Mouse (Mus musculus): ENCODE data around the gene Mettl26. TPM values are rescaled to one million over a fixed set of nuclear protein-coding genes. Genes with fewer than 3 reads are reported as not detected.

The Mettl26 gene
- polyA plus RNA-seq, 1 experiment from 2014 or later: 74.5 TPM

GRCm38 (mm10) chr17:25895891-25896290 is 21.0 kb downstream of the Mettl26 start:
- peaks cover 5% of the 10 kb centered on the region for H3K36me3 ChIP-seq (ENCODE audit: control insufficient read depth, insufficient read depth, low read length)
- H3K4me2 ChIP-seq: no peak overlapping the region
- peaks cover 14% of the 10 kb centered on the region for H3K4me1 ChIP-seq (replicated peaks; ENCODE audit: control insufficient read depth, insufficient read depth, low read length)
- H3K27me3 ChIP-seq (replicated peaks; ENCODE audit: control insufficient read depth, insufficient read depth, low read length): no peaks in the 10 kb centered on the region
- no peak overlapping the region for H3K4me3 ChIP-seq (ENCODE audit: low read depth, low read length)
- ATAC-seq (replicated peaks; ENCODE audit: low FRiP score): no peak
- no peaks in the 10 kb centered on the region for H3K9me3 ChIP-seq (ENCODE audit: control insufficient read depth, low read length)
- no peak for DNase-seq (ENCODE audit: low spot score)
- H3K9ac ChIP-seq (ENCODE audit: low read depth, low read length): no peak overlapping the region
- no peak overlapping the region for H3K27ac ChIP-seq (ENCODE audit: low read depth, low read length)
- 73% methylated on average over 12 of the region's 12 CpGs for WGBS

DNA sequence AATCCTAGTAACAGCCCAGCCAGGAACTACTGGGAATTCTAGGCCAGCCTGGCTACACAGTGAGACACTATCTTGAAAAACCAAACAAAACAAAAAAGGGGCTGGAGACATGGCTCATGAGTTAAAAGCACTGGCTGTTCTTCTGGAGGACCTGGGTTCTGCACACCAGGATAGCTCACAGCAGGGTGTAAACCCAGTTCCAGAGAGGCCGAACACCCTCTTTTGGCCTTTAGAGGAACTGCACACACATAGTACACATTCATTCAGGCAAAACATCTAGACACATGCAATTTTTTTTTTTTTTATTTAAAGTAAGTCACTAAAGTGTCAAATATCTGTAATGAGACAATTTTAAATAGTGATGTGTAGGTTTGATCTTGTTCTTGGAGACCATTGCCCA is 25.3 kb downstream of the Mettl26 start:
- ATAC-seq (replicated peaks; ENCODE audit: low FRiP score): no peak
- Histone ChIP-seq H3K27me3 (replicated peaks; ENCODE audit: control insufficient read depth, insufficient read depth, low read length) (no peaks in the 10 kb centered on the region), H3K36me3 (ENCODE audit: control insufficient read depth, insufficient read depth, low read length) (peaks cover 5% of the 10 kb centered on the region), H3K9me3 (ENCODE audit: control insufficient read depth, low read length) (no peaks in the 10 kb centered on the region), H3K4me1 (replicated peaks; ENCODE audit: control insufficient read depth, insufficient read depth, low read length) (peaks cover 11% of the 10 kb centered on the region), H3K9ac (ENCODE audit: low read depth, low read length) (no peak overlapping the region), H3K27ac (ENCODE audit: low read depth, low read length) (no peak overlapping the region), H3K4me2 (no peak overlapping the region), H3K4me3 (ENCODE audit: low read depth, low read length) (no peak overlapping the region)
- 87% methylated on average over 1 of the region's 1 CpGs for WGBS
- DNase-seq (ENCODE audit: low spot score): no peak

DNA sequence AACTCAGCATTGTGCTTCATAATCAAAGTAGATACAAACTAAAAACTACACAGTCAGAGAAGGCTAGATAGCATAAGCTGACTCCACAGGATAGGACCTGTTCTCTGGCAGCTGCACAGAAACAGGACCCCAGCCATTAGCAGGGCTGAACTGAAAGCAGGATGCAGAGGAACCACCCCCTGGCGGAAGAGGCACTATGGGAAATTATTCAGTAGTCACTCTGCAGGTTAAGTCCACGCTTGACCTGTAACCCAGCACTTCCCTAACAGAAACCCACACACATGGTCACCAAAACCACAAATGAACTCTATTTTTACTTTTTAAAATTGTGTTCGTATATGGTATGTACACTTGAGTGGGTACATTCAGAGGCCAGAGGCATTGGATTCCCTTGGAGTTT is 28.2 kb downstream of the Mettl26 start:
- ATAC-seq (replicated peaks; ENCODE audit: low FRiP score) (no peak), DNase-seq (ENCODE audit: low spot score) (no peak)
- Histone ChIP-seq H3K4me1 (replicated peaks; ENCODE audit: control insufficient read depth, insufficient read depth, low read length) (no peaks in the 10 kb centered on the region), H3K27me3 (replicated peaks; ENCODE audit: control insufficient read depth, insufficient read depth, low read length) (no peaks in the 10 kb centered on the region), H3K4me3 (ENCODE audit: low read depth, low read length) (no peak overlapping the region), H3K36me3 (ENCODE audit: control insufficient read depth, insufficient read depth, low read length) (peaks cover 5% of the 10 kb centered on the region), H3K27ac (ENCODE audit: low read depth, low read length) (no peak overlapping the region), H3K9ac (ENCODE audit: low read depth, low read length) (no peak overlapping the region), H3K9me3 (ENCODE audit: control insufficient read depth, low read length) (no peaks in the 10 kb centered on the region), H3K4me2 (no peak overlapping the region)
- WGBS: 73% methylated on average over 3 of the region's 3 CpGs

DNA sequence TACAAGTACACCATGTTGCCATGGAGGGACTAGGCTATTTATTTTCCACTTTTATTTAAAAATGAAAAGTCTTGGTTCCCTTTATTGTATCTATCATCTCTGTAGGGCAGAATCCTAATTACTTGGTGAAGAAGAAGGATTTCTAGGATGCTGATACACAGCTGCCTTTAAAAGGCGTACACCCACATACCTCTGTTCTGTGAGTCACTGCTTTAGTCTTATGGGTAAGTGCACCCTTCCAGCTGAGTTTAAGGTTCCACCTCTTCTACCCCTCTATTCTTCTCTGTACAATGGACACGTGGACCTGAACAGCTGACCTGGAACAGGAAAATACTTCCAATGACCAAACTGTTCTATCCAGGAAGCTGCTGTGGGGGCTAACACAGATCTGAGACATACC is 32.8 kb downstream of the Mettl26 start:
- no peak for ATAC-seq (replicated peaks; ENCODE audit: low FRiP score)
- no peaks in the 10 kb centered on the region for H3K27me3 ChIP-seq (replicated peaks; ENCODE audit: control insufficient read depth, insufficient read depth, low read length)
- H3K9me3 ChIP-seq (ENCODE audit: control insufficient read depth, low read length): no peaks in the 10 kb centered on the region
- no peak for DNase-seq (ENCODE audit: low spot score)
- H3K4me1 ChIP-seq (replicated peaks; ENCODE audit: control insufficient read depth, insufficient read depth, low read length): no peaks in the 10 kb centered on the region
- H3K4me3 ChIP-seq (ENCODE audit: low read depth, low read length): no peak overlapping the region
- no peak overlapping the region for H3K4me2 ChIP-seq
- 85% methylated on average over 2 of the region's 2 CpGs for whole genome bisulfite sequencing
- H3K27ac ChIP-seq (ENCODE audit: low read depth, low read length): no peak overlapping the region
- H3K9ac ChIP-seq (ENCODE audit: low read depth, low read length): no peak overlapping the region
- no peaks in the 10 kb centered on the region for H3K36me3 ChIP-seq (ENCODE audit: control insufficient read depth, insufficient read depth, low read length)

DNA sequence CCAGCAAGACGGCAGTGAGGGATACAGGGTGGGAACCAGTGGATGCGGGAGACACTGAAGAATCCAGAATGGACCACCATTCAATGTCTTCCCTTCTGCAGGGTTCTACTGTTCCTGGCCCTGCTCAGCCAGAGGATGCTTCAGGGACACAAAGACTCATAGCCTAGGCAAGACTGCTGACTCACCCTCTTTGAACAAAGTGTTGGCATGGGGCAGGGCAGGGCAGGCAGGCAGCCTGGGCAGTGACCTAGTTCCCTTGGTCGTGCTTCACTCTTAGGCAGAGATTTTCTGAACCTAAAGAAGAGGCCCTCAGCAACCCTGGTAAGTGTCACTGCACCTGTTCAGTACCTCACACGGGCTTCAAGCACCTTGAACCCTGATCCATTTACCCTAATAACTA is 36.9 kb downstream of the Mettl26 start:
- ATAC-seq (replicated peaks; ENCODE audit: low FRiP score) (no peak), DNase-seq (ENCODE audit: low spot score) (no peak)
- Histone ChIP-seq H3K9me3 (ENCODE audit: control insufficient read depth, low read length) (no peaks in the 10 kb centered on the region), H3K27me3 (replicated peaks; ENCODE audit: control insufficient read depth, insufficient read depth, low read length) (no peaks in the 10 kb centered on the region), H3K4me2 (no peak overlapping the region), H3K36me3 (ENCODE audit: control insufficient read depth, insufficient read depth, low read length) (0 out of 2 replicates have a peak, but pooled peaks cover 2% of the 10 kb centered on the region), H3K9ac (ENCODE audit: low read depth, low read length) (no peak overlapping the region), H3K27ac (ENCODE audit: low read depth, low read length) (no peak overlapping the region), H3K4me1 (replicated peaks; ENCODE audit: control insufficient read depth, insufficient read depth, low read length) (peaks cover 16% of the 10 kb centered on the region), H3K4me3 (ENCODE audit: low read depth, low read length) (no peak overlapping the region)
- WGBS: 83% methylated on average over 4 of the region's 4 CpGs

GRCm38 (mm10) chr17:25913186-25913876 is 38.5 kb downstream of the Mettl26 start:
- no peak for DNase-seq (ENCODE audit: low spot score)
- WGBS: 61% methylated on average over 14 of the region's 14 CpGs
- H3K27me3 ChIP-seq (replicated peaks; ENCODE audit: control insufficient read depth, insufficient read depth, low read length): no peaks in the 10 kb centered on the region
- no peak for ATAC-seq (replicated peaks; ENCODE audit: low FRiP score)
- 0 out of 2 replicates have a peak, but pooled peaks cover 2% of the 10 kb centered on the region for H3K36me3 ChIP-seq (ENCODE audit: control insufficient read depth, insufficient read depth, low read length)
- no peak overlapping the region; the same call in 1 of the 2 replicates for H3K9ac ChIP-seq (ENCODE audit: low read depth, low read length)
- peak overlapping the region; percentile 39 for H3K4me2 ChIP-seq
- no peaks in the 10 kb centered on the region for H3K9me3 ChIP-seq (ENCODE audit: control insufficient read depth, low read length)
- H3K27ac ChIP-seq (ENCODE audit: low read depth, low read length): no peak overlapping the region
- no peak overlapping the region for H3K4me3 ChIP-seq (ENCODE audit: low read depth, low read length)
- peaks cover 21% of the 10 kb centered on the region for H3K4me1 ChIP-seq (replicated peaks; ENCODE audit: control insufficient read depth, insufficient read depth, low read length)

GRCm38 (mm10) chr17:25913877-25914275 is 39.0 kb downstream of the Mettl26 start:
- Histone ChIP-seq H3K4me3 (ENCODE audit: low read depth, low read length) (no peak overlapping the region), H3K4me1 (replicated peaks; ENCODE audit: control insufficient read depth, insufficient read depth, low read length) (peaks cover 27% of the 10 kb centered on the region), H3K9me3 (ENCODE audit: control insufficient read depth, low read length) (no peaks in the 10 kb centered on the region), H3K4me2 (peak overlapping the region; percentile 39), H3K27ac (ENCODE audit: low read depth, low read length) (no peak overlapping the region), H3K36me3 (ENCODE audit: control insufficient read depth, insufficient read depth, low read length) (0 out of 2 replicates have a peak, but pooled peaks cover 2% of the 10 kb centered on the region), H3K9ac (ENCODE audit: low read depth, low read length) (no peak overlapping the region; the same call in 1 of the 2 replicates), H3K27me3 (replicated peaks; ENCODE audit: control insufficient read depth, insufficient read depth, low read length) (no peaks in the 10 kb centered on the region)
- DNase-seq (ENCODE audit: low spot score): no peak
- ATAC-seq (replicated peaks; ENCODE audit: low FRiP score): no peak
- WGBS: 29% methylated on average over 1 of the region's 1 CpGs

DNA sequence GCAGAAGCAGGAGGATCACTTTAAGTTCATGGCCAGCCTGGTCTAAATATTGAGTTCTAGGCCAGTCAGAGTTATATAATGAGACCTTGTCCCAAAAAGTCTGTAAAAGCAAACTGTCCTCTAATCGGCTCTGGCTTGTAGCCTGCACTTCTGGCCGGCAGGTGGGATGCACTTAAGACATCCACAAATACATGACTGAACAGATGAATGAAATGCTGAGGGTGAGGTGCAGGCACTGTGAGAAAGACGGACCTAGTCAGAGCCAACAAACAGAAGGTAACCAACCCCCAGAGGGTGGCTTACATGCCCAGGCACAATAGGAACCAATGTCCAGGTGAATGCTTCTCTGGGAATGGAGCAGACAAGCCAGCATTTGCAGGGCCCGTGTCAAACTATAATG is 39.4 kb downstream of the Mettl26 start:
- Histone ChIP-seq H3K4me1 (replicated peaks; ENCODE audit: control insufficient read depth, insufficient read depth, low read length) (peaks cover 27% of the 10 kb centered on the region), H3K27ac (ENCODE audit: low read depth, low read length) (no peak overlapping the region), H3K36me3 (ENCODE audit: control insufficient read depth, insufficient read depth, low read length) (0 out of 2 replicates have a peak, but pooled peaks cover 2% of the 10 kb centered on the region), H3K4me3 (ENCODE audit: low read depth, low read length) (no peak overlapping the region), H3K9me3 (ENCODE audit: control insufficient read depth, low read length) (no peaks in the 10 kb centered on the region), H3K4me2 (no peak overlapping the region), H3K27me3 (replicated peaks; ENCODE audit: control insufficient read depth, insufficient read depth, low read length) (no peaks in the 10 kb centered on the region), H3K9ac (ENCODE audit: low read depth, low read length) (no peak overlapping the region)
- 52% methylated on average over 4 of the region's 4 CpGs for WGBS
- no peak for ATAC-seq (replicated peaks; ENCODE audit: low FRiP score)
- DNase-seq (ENCODE audit: low spot score): no peak

All from liver, embryonic 11.5 days (tissue).